Mouse (Mus musculus): ENCODE measurements around the gene Rbx1. TPM values are rescaled to one million over a fixed set of nuclear protein-coding genes. Genes with fewer than 3 reads are reported as not detected.
A peak's percentile ranks its signal among the peaks of the same experiment; 100 is the strongest.

Rbx1 gene
- polyA plus RNA-seq, 1 experiment from 2014 or later = 563 TPM

DNA sequence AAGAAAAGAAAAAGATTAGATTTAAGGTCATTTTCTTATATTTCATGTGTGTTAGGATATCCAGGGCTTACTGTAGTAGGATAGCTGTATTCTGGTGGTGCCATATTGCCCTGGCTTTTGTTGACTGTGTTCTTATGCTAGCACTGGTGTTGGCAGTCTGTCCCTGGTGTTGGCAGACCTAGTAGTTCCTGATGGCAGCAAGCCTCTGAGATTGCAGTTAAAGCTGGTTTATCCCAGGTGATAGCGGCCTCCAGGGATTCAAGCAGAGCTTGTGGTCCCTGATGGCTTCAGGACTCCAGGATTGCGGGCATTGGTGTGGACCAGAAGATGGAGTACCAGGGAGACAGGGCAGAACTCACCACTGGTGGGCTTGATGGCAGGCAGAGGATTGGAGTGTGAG lies 37.4 kb downstream of the Rbx1 start:
- TF ChIP-seq CTCF (IDR thresholded peaks at IDR 0.05; ENCODE audit: low read depth) = no peak
- WGBS = 95% methylated on average over 2 of the region's 2 CpGs

DNA sequence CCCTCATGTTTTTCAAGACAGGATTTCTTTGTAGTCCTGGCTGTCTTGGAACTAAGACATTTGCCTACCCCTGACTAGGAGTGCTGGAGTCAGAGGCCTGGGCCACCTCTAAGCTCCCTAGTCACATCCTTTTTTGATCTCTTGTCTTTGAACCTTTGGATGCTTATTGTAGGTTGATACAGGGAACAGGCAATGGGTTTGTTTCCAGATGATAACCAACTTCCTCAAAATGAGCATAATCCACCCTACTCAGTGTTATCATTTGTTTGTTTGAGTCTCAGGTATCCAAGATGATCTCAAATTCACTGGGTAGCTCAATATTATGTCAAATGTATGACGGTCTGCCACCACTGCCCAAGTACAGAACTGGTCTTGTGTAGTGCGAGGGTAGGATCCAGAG lies 37.9 kb downstream of the Rbx1 start:
- H3K27me3 ChIP-seq (ENCODE audit: insufficient read depth, low read length) = no peaks in the 10 kb centered on the region
- WGBS = 95% methylated on average over 2 of the region's 2 CpGs
- TF ChIP-seq CTCF (IDR thresholded peaks at IDR 0.05; ENCODE audit: low read depth) = no peak
- no peak overlapping the region for H3K4me3 ChIP-seq (replicated peaks; ENCODE audit: low read depth, low read length)
- no peaks in the 10 kb centered on the region for H3K9me3 ChIP-seq (replicated peaks; ENCODE audit: low read length)
- no peak for ATAC-seq (replicated peaks; ENCODE audit: low FRiP score, low read depth)
- H3K4me1 ChIP-seq (replicated peaks; ENCODE audit: insufficient read depth, low read length) = no peaks in the 10 kb centered on the region
- no peak overlapping the region for H3K4me2 ChIP-seq (ENCODE audit: low read length)
- no peak overlapping the region for H3K27ac ChIP-seq
- DNase-seq (ENCODE audit: low spot score) = no peak
- no peaks in the 10 kb centered on the region for H3K36me3 ChIP-seq (ENCODE audit: insufficient read depth, low read length)
- H3K9ac ChIP-seq (ENCODE audit: low read depth, low read length) = no peak overlapping the region

More for the DNA sequence above, 37.4 kb downstream of the Rbx1 start:
- H3K9me3 ChIP-seq (replicated peaks; ENCODE audit: low read length) = no peaks in the 10 kb centered on the region
- no peaks in the 10 kb centered on the region for H3K27me3 ChIP-seq (ENCODE audit: insufficient read depth, low read length)
- no peak for ATAC-seq (replicated peaks; ENCODE audit: low FRiP score, low read depth)
- no peaks in the 10 kb centered on the region for H3K4me1 ChIP-seq (replicated peaks; ENCODE audit: insufficient read depth, low read length)
- DNase-seq (ENCODE audit: low spot score) = no peak
- no peak overlapping the region for H3K27ac ChIP-seq
- no peak overlapping the region for H3K4me2 ChIP-seq (ENCODE audit: low read length)
- no peak overlapping the region for H3K9ac ChIP-seq (ENCODE audit: low read depth, low read length)
- H3K4me3 ChIP-seq (replicated peaks; ENCODE audit: low read depth, low read length) = no peak overlapping the region
- no peaks in the 10 kb centered on the region for H3K36me3 ChIP-seq (ENCODE audit: insufficient read depth, low read length)

DNA sequence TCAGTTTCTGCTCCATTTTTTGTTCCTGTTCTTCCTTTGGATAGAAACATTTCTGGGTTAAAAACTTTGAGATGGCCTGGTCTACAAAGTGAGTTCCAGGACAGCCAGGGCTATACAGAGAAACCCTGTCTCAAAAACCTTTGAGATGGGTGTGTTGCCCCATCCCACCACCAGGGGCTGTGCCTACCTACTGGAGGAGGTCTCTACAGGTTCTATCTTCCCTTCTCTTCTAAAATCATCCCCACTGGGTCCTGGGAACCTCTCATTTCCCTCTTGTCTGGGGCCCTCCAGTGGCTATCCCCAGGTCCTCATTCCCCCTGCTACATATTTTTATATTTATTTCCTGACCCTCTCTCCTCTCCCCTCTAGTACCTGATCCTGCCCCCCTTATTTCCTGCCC lies 41.1 kb downstream of the Rbx1 start:
- DNase-seq (ENCODE audit: low spot score) (peak; percentile 43), ATAC-seq (replicated peaks; ENCODE audit: low FRiP score, low read depth) (0 out of 2 replicates have a peak, but pooled peaks have one; percentile 33)
- peak; percentile 63 for TF ChIP-seq CTCF (IDR thresholded peaks at IDR 0.05; ENCODE audit: low read depth)

DNA sequence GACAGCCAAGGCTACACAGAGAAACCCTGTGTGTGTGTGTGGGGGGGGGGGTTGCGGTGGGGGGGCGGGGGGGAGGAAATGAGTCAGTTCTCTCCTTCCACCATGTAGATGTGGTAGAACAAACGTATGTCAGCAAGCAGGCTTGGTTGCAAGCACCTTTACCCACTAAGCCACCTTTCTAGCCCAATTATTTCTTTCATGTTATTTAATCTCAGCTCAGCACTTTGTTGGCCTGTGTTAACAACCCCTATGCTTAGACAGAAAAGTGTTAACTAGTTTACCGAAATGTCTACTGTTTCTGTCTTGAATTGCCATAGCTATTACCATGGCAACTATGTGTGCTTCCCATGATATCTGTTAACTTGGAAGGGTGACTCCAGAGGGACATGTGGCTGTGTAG lies 44.5 kb downstream of the Rbx1 start:
- ATAC-seq (replicated peaks; ENCODE audit: low FRiP score, low read depth) (no peak), DNase-seq (ENCODE audit: low spot score) (no peak)
- H3K4me2 ChIP-seq (ENCODE audit: low read length) = no peak overlapping the region
- H3K27ac ChIP-seq = no peak overlapping the region
- TF ChIP-seq CTCF (IDR thresholded peaks at IDR 0.05; ENCODE audit: low read depth) = no peak
- no peak overlapping the region for H3K9ac ChIP-seq (ENCODE audit: low read depth, low read length)
- 0 out of 2 replicates have a peak, but pooled peaks cover 6% of the 10 kb centered on the region for H3K4me1 ChIP-seq (replicated peaks; ENCODE audit: insufficient read depth, low read length)
- no peaks in the 10 kb centered on the region for H3K9me3 ChIP-seq (replicated peaks; ENCODE audit: low read length)
- no peaks in the 10 kb centered on the region for H3K27me3 ChIP-seq (ENCODE audit: insufficient read depth, low read length)
- no peak overlapping the region for H3K4me3 ChIP-seq (replicated peaks; ENCODE audit: low read depth, low read length)
- no peaks in the 10 kb centered on the region for H3K36me3 ChIP-seq (ENCODE audit: insufficient read depth, low read length)
- 88% methylated on average over 4 of the region's 4 CpGs for WGBS

More for the DNA sequence above, 41.1 kb downstream of the Rbx1 start:
- H3K4me3 ChIP-seq (replicated peaks; ENCODE audit: low read depth, low read length) = no peak overlapping the region
- H3K4me2 ChIP-seq (ENCODE audit: low read length) = no peak overlapping the region
- H3K9me3 ChIP-seq (replicated peaks; ENCODE audit: low read length) = no peaks in the 10 kb centered on the region
- no peaks in the 10 kb centered on the region for H3K27me3 ChIP-seq (ENCODE audit: insufficient read depth, low read length)
- H3K9ac ChIP-seq (ENCODE audit: low read depth, low read length) = no peak overlapping the region
- no peak overlapping the region for H3K27ac ChIP-seq
- H3K36me3 ChIP-seq (ENCODE audit: insufficient read depth, low read length) = no peaks in the 10 kb centered on the region
- H3K4me1 ChIP-seq (replicated peaks; ENCODE audit: insufficient read depth, low read length) = no peaks in the 10 kb centered on the region

DNA sequence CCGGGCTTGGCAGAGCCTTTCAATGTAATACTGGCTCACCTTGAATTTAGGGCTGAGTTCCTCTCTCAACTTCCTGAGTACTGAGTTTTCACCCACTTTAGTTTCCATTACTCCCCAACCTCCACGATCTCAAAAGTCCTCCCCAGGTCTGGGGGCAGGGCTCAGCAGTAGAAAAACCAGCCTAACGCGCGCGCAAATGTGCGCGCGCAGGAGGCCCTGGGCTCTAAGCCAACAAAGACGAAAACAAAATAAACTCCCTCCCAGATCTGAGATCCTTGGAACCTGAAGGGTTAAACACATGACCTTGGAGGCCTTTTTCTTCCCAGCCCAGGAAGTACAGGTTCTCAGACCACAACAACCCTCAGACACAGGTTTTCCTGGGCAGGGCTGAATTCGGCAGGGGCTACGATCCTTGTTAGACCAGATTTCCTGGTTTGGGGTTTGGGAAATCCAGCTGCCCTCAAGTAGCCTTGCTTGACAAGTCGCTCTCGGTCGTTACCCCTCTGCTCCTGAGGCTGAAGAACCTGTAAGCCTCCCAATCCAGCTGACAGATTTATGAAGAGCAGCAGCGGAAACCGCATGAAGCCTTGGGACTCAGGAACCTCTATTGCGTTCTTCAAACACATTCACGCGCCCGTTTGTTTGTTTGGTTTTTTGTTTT lies 45.6 kb downstream of the Rbx1 start:
- Histone ChIP-seq H3K36me3 (ENCODE audit: insufficient read depth, low read length) (no peaks in the 10 kb centered on the region), H3K4me1 (replicated peaks; ENCODE audit: insufficient read depth, low read length) (0 out of 2 replicates have a peak, but pooled peaks cover 6% of the 10 kb centered on the region), H3K9ac (ENCODE audit: low read depth, low read length) (peak overlapping the region; percentile 43), H3K4me2 (ENCODE audit: low read length) (peak overlapping the region; percentile 54), H3K4me3 (replicated peaks; ENCODE audit: low read depth, low read length) (peak overlapping the region; percentile 21), H3K27ac (peak overlapping the region; percentile 84), H3K9me3 (replicated peaks; ENCODE audit: low read length) (no peaks in the 10 kb centered on the region), H3K27me3 (ENCODE audit: insufficient read depth, low read length) (no peaks in the 10 kb centered on the region)
- 14% methylated on average over 21 of the region's 21 CpGs for WGBS
- no peak for TF ChIP-seq CTCF (IDR thresholded peaks at IDR 0.05; ENCODE audit: low read depth)
- DNase-seq (ENCODE audit: low spot score) (peak; percentile 69), ATAC-seq (replicated peaks; ENCODE audit: low FRiP score, low read depth) (no peak)

DNA sequence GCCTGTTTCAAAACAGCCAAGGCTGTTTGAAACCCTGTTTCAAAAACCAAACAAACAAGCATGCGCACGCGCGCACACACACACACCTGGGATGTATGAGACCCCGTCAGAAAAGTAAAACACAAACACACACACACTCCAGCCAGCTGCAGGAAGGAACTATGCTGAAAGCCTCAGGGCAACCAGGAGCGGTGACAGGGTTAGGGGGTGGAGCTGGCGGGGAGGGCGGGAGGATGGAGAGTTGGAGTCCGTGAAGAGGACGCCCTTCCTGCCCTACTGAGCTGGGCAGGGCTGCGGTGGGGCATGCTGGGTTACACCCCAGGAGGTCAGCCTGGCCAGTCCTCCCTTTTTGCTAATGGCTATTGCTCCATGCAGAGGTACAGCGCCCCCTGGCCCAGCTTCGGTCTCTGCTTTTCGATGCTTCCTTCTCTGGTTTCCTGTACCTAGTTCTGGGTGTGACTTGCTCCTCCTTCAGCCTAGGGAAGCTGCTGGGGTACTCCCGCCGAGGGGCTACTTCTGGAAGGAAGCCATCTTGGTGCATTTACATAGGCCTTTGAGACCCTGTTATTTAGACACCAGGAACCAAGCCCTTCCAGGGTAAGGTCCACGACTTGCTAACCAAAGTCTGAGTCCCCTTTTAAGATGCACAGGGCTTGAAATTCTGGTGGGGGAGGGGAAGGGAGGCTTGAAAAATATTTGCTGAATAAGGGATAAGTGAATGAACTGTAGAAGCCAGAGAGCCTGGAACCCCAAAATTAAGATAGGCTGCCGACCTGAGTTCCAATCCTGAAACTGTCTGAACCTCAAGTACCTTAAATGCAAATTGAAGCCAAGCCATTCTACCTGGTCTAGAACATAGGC lies 48.2 kb downstream of the Rbx1 start:
- Histone ChIP-seq H3K4me3 (replicated peaks; ENCODE audit: low read depth, low read length) (peak overlapping the region; percentile 17), H3K27me3 (ENCODE audit: insufficient read depth, low read length) (no peaks in the 10 kb centered on the region), H3K9me3 (replicated peaks; ENCODE audit: low read length) (no peaks in the 10 kb centered on the region), H3K27ac (peak overlapping the region; percentile 79), H3K36me3 (ENCODE audit: insufficient read depth, low read length) (no peaks in the 10 kb centered on the region), H3K4me2 (ENCODE audit: low read length) (peak overlapping the region; percentile 51), H3K4me1 (replicated peaks; ENCODE audit: insufficient read depth, low read length) (0 out of 2 replicates have a peak, but pooled peaks cover 6% of the 10 kb centered on the region), H3K9ac (ENCODE audit: low read depth, low read length) (0 out of 2 replicates have a peak overlapping the region, but pooled peaks have one; percentile 27)
- DNase-seq (ENCODE audit: low spot score) = peak; percentile 95
- peak; percentile 81 for TF ChIP-seq CTCF (IDR thresholded peaks at IDR 0.05; ENCODE audit: low read depth)
- WGBS = 8% methylated on average over 18 of the region's 18 CpGs
- peak; percentile 98 for ATAC-seq (replicated peaks; ENCODE audit: low FRiP score, low read depth)

All from kidney, postnatal 0 days (tissue).